Mouse (Mus musculus): ENCODE results near the gene Calb2. TPM values are rescaled to one million over a fixed set of nuclear protein-coding genes. Genes with fewer than 3 reads are reported as not detected.

Calb2 gene
- total RNA-seq (2021), result under 1 TPM; 0.21 to 0.24 TPM
- long read RNA-seq, experiment 1, result 0 reads
- long read RNA-seq, experiment 2, result 0 reads

DNA sequence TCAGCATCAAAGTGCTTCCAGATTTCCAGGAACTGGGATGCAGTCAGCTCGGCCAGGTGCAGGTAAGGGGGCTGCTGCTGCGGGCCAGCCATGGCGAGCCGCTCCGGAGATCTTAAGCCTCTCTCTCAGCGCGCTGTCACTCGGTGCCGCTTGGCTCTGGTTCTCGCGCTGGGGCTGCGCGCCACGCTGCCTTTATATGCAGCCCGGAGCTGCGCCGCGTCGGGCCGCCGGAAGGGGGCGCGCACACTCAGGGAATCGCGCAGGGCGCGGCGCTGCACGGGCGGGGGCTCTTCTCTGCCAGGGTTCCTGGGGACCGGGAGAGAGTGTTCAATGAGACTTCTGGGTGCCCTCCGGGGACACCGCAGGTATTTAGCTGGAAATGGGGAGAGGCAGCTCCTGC, at the start of gene Calb2:
Gene Calb2, minus strand, starts transcription at position 165 of the 400 bp plus-strand sequence.
- DNase-seq, result peak; percentile 75

- peak; percentile 100 for DNase-seq
These were observed 49.7 kb upstream of the Calb2 start for GRCm38 (mm10) chr8:110217681-110218131.

DNA sequence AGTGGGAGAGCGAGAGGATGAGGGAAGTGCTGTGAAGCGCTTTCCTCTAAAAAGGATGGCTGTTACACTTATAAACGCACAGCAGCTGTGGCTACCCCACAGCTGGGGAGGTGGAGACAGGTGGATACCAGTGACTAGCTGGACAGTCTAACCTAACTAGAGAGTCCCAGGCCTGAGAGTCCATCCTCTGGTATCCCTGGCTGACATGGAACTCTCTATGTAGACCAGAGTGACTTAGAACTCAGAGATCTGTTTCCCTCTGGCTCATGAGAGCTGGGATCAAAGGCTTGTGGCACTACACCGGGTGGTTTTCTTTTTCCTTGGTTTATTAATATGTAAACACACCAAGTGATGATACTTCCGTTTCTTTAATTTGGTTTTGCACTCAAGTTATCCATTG, 49.2 kb upstream of the Calb2 start:
- no peak for DNase-seq

GRCm38 (mm10) chr8:110216253-110216652, 48.2 kb upstream of the Calb2 start:
- DNase-seq, result no peak

GRCm38 (mm10) chr8:110215365-110215764, 47.4 kb upstream of the Calb2 start, which contains the start of gene Cmtr2:
TSS of gene Cmtr2 (plus strand) at chr8:110215665.
- no peak for DNase-seq

GRCm38 (mm10) chr8:110201806-110202205, 33.8 kb upstream of the Calb2 start:
- peak; percentile 20 for DNase-seq

DNA sequence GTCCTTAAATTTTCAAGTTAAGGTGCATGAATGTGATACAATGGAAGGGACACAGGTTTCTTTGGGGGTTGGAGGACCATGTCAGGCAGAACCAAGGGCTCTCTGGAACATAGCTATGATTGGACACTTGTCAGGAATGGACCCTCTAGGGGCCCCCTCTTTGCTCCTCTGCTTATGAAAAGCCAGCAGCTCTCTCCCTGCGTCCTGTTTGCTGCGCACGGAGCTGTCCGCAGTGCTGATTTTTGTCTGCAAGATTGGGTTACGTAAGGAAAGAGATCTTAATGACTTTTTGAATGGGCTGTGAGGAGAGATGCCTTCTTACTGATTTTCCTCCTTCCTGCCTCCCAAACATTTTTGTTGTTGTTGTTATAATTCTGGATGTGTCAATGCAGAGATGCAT, 28.7 kb upstream of the Calb2 start:
- DNase-seq, result peak; percentile 79

GRCm38 (mm10) chr8:110188961-110189750, 21.1 kb upstream of the Calb2 start:
- DNase-seq, result no peak

DNA sequence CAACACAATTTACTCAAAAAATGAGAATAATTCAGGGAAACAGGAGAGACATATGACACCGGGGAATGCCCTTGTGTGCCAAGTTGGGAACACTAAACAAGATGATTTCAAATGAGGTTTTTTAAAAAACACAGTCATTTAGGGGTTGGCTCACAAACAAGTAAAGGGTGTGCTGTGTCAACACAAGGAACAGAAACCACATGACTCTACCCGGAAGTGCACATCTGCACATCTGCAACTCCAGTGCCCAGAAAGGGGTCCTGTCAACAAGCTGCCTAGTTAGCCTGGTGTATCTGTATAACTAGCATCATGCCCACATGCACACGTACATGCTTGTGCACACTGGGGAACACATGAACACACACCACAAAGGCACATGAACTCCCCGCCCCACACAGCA, 17.5 kb upstream of the Calb2 start:
- no peak for DNase-seq

DNA sequence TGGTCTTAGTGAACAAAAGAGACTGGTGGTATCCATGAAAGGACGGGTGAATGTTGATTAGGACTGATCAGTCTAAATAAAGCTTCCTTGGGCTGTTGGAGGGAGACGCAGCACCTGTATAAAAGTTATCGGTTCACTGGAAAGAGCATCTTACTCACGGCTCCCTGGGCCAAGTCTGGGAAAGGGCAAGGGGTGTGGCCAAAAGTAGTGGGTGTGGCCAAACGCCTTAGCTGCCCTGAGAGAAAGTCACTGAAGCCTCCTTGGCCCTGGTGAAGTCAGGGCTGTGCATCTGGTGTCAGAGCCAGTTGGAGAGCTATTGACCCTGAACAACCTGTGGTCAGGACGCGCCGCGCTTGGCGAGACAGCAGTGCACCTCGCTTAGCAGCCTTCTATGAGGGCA, 15.7 kb upstream of the Calb2 start:
- peak; percentile 10 for DNase-seq

DNA sequence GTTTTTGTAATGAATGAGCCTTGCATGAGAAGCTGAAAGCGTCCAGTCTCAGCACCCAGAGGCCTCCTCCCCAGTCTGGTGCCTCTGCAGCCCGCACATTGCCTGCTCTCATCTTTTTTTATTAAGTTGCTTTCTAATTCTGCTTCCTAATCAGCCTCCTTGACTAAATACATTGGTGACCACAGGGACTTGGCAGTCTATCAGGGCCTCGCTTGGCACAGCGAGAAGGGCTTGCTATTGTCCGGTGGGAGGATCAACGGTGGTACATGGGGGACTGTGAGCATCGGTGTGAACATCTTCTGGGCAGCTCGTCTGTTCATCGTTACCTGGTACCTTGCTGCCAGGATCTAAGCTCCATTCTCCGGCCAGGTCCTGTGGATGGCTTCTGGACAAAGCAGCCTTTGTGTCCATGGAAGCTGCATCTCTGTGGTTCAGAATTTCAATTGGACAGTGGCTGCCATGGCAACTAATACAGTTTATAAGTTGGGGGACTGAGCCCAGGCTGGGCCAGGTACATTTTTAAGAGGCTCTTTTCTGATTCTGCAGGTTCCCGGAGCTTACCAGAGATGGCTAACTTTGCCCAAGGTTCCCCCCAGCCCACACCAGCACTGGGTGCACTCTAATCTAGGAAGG, 14.8 kb upstream of the Calb2 start:
- no peak for DNase-seq

DNA sequence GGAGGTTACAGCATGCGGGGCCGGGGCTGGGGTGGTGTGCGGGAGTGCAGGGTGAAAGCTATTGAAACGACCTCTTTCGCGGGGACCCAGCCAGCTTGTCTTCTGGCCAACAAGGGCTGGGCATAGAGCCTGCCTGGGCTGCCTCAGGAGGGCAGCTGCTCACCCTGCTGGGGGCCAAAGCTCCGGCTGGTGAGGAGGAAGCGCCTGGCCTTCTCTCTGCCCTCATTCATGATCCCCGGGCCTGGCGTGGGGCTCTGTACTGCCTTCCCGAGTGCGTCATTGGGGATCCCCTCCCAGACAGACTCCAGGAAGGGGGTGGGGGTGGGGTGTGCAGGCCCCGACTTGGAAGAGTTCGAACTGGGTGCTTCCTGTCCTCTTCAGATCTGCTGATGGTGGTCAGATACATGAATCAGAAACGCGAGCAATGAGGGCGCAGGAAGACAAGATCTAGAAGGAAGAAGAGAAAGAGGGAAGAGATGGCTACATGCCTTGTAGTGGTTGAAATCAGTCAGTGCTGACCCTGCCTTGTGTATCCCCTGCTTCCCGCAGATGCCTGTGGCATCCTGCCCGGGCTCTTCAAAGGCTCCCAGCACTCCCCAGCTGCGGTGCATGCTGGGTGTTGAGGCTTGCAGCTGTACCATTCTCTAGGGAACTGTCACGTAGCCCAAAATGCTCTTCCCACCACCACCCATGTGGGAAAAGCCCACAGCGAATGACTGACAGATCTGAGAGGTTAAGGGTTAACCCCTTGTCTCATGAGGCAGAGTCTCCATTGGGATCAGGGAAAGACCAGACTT, 9.5 kb upstream of the Calb2 start:
- DNase-seq, result peak; percentile 22

GRCm38 (mm10) chr8:110174826-110175225, 6.8 kb upstream of the Calb2 start:
- DNase-seq, result no peak

DNA sequence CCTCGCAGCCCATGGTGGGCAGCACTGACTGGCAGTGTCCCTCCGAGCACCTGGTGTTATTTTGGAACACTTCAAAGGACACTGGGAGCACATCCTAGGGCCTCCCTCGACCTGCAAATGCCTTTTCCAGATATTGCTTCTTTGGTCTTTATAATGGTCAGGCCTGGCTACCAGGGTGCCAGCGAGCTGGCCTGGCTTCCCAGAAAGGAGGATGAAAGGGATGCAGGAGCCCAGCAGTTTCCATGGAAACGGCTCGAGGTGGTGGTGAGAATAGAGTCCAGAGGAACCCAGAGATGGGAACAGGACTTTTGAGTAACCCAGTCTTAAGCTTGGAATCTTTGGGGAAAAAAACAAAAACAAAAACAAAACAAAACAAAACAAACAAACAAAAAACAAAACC, 4.2 kb upstream of the Calb2 start:
- no peak for DNase-seq

DNA sequence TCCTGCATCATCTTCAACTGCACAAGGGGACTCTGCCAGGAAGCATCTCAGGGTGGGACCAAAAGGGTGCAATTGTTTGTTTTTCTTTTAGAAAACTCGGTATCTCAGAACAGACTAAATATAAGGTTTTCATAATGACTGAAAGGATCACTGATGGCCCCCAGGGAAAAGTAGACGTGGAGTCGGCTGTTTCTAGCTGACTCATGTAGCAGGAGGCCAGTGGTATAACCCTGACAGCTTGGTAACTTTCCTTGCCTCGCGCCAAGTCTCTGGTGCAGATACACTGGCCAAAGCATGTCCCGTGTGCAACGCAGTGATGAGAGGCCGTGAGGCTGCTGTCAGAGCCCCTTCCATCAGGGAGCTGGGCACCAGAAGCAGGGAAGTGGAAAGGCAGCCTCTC, 1.7 kb downstream of the Calb2 start:
- DNase-seq, result no peak

DNA sequence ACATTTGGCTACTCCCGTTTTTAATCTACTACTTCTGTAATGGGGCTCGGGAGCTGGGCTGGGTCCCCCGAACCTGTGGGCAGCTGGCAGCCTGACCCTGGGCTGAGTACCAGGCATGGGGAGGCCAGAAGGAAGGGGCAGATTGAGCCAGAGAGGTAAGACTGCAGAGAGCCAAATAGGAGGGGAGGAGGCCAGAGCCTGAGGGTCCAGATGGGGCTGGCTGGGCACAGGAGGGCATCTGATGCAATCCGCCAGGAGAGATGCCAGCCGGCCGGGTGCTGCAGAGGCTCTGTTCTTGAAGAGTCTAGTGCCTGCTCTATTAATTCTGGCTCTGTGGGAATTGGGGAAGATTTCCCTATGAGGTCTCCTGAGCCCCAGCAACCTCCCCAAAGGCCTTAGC, 6.0 kb downstream of the Calb2 start:
- no peak for DNase-seq

GRCm38 (mm10) chr8:110152951-110153350, 15.1 kb downstream of the Calb2 start:
- DNase-seq, result no peak

DNA sequence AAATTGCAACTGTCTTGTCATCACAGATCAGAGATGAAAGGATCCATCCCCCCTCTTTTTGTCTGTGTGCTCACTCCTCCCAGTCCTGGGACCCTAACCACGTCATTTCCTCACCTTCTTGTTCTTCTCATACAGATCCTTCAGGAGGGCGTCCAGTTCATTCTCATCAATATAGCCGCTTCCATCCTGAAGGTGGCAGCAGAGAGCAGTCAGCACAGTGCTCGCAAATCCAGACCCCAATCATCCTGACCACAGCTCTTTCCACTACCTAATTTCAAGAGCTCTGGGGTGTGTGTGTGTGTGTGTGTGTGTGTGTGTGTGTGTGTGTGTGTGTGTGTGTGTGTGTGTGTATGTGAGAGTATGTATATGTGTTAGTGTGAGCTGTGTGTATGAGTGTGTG, 22.5 kb downstream of the Calb2 start:
- peak; percentile 63 for DNase-seq

GRCm38 (mm10) chr8:110140770-110141169, 27.2 kb downstream of the Calb2 start:
- DNase-seq, result no peak

DNA sequence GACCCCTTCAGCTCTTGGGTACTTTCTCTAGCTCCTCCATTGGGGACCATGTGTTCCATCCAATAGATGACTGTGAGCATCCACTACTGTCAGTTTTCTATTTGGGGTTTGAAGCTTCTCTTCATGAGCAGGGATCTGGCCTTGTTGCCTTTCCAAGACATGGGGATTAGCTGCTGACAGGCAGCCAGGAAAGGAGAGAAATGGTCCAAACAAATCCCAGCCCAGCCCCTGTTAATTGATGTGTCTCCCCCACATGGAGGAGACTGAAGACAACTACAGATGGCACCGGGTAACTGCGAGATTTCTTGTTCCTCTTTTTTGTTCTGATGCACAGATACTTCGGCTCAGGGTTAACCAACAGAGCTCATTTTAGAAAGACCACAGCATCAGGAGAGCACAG, 27.9 kb downstream of the Calb2 start:
- DNase-seq, result no peak

DNA sequence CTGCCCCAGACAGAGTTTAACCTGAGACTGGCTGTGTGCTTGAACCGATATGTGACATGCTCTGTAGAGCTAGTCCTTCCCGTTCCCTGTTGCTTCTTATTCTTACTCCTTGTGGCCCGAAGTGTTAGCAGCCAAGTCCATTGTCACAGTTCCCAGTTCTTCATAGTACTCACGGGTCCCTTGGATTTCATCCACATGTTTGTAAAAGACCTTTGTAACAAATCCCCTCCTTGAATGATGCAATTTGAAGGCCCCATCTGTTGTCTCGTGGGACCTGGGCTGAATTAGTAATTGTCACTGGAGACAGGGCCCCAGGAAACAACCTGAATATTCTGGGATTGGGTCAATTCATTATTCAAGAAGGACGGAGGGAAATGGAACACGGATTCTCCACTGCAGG, 32.5 kb downstream of the Calb2 start:
- DNase-seq, result no peak

DNA sequence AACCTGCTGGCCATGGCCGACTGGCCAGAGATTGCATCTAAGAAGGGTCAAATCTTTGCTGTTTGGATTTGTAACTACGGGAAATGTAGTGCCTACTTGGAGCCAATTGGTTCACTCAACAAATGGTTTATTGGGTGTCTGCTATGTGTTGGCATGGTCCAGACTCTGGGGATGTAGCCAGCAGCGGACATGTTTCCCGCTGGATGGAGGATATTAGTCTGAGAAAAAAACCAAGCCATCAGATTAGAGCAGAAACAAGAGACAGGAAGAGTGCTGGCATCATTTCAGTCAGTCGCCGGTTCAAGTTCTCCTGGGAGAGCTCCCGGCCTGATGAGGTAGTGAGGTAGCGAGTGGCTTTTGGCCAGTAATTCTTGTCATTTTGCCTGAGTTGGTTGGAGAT, 33.8 kb downstream of the Calb2 start:
- DNase-seq, result no peak

GRCm38 (mm10) chr8:110130537-110130936, 37.5 kb downstream of the Calb2 start:
- DNase-seq, result peak; percentile 87

All from adrenal gland, postnatal 10 days (tissue).